Mouse (Mus musculus) olfactory bulb, adult 2 months (tissue): ENCODE data around the gene Hsd17b11. TPM values are rescaled to one million over a fixed set of nuclear protein-coding genes. Genes with fewer than 3 reads are reported as not detected.
"Not testable (repeated sequence)": the region's sequence is repeated elsewhere in the genome, so short reads cannot be mapped to it uniquely, and the experiment has no call there.

Experiments
- H3K27ac ChIP-seq: fragments of 200-500 bp; 2 replicates; pipeline ENCODE4 v1.5.1; 2012; ENCODE audit warnings: low read depth, low read length; ENCODE audit not compliant: insufficient read depth
- H3K4me1 ChIP-seq: fragments of 200-500 bp; 2 replicates; pipeline ENCODE4 v1.6.1; 2012; ENCODE audit warnings: low read length; ENCODE audit not compliant: control insufficient read depth, insufficient read depth
- H3K4me3 ChIP-seq: fragments of 200-500 bp; 2 replicates; pipeline ENCODE4 v1.5.1; 2012; ENCODE audit warnings: mild to moderate bottlenecking, low read depth, low read length, moderate library complexity; ENCODE audit not compliant: insufficient read depth
- CTCF ChIP-seq: fragments of 200-500 bp; IDR thresholded peaks from 2 replicates; pipeline ENCODE4 v1.5.1; 2012; ENCODE audit warnings: low read depth, mild to moderate bottlenecking, low read length, moderate library complexity; ENCODE audit not compliant: insufficient read depth
- POLR2A ChIP-seq: fragments of 200-500 bp; IDR thresholded peaks from 2 replicates; pipeline ENCODE4 v1.6.1; 2012; ENCODE audit warnings: mild to moderate bottlenecking, low read depth, low read length, moderate library complexity; ENCODE audit not compliant: insufficient read depth
- WGBS: fragments of 180-500 bp; shearing (Covaris S2); methylation state at CpG from one replicate; pipeline ENCODE4 v1.1.7; 2018; 5-methylcytosine and 5-hydroxymethylcytosine counted together
- polyA plus RNA-seq: library from polyadenylated mRNA; stranded (reverse); fragments of >200 nt; gene quantifications from 2 replicates; pipeline ENCODE4 v1.2.4, GENCODE M21; 2012; ENCODE audit warnings: low replicate concordance; ENCODE audit not compliant: missing spikeins, insufficient read depth, insufficient read length

The Hsd17b11 gene
- polyA plus RNA-seq, 1 experiment: not detected

DNA sequence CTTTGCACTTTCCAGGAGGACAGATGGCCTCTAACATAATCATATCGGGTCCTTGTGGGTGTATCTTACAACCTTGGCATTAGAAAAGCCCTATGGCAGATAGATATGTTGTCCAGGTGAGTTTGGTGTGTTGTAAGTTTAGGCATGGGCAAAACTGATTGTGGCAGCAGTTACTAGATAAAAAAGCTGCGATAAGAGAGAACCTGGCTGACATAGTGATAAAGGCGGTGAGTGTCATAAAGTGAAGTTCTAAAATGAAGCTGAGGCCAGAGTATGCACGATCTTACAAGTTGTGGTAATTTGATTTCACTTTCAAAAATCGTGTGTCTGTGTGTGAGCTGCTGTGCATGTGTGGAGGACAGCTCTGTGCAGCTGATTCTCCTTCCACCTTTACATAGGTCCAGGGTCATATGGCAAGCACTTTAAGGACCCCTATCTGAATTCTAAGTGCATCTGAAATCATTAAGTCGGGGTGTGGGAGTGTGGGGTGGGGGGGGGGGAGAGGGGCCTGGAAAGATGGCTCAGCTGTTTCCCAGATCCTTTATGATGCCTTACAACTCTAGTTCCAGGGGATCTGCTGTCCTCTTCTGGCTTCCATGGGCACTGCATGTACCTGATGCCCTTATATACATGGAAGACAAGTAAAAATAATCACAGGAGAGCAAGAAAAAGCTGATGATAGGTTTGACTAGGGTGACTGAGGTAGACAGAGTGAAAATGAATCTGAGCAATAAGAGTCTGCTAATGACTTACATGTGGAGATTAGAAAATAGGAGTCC, 17.6 kb upstream of the Hsd17b11 start:
- 76% methylated on average over 6 of the region's 6 CpGs for WGBS
- TF ChIP-seq CTCF (no peak), POLR2A (no peak)
- no peaks in the 10 kb centered on the region for H3K4me1 ChIP-seq
- H3K4me3 ChIP-seq: no peak overlapping the region
- H3K27ac ChIP-seq: no peak overlapping the region

DNA sequence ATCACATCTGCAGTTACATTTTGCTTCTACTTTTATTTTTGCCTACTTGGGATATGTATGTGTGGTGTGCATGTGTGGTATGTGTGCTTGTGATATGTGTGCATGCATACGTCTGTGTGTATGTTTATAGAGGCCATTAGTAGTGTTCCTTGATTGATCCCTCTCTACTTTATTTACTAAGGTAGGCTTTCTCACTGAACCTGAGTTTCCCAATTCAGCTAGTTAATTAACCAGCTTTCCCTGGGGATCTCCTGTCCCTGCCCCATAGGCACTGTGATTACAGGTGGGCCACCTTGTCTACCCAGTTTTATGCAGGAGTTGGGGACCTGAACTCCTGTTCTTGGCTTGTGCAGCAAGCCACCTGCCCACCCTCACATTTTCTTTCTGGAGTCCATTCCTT, 15.0 kb upstream of the Hsd17b11 start:
- H3K4me3 ChIP-seq: no peak overlapping the region
- 94% methylated on average over 1 of the region's 1 CpGs for WGBS
- H3K27ac ChIP-seq: no peak overlapping the region
- H3K4me1 ChIP-seq: no peaks in the 10 kb centered on the region
- TF ChIP-seq POLR2A (no peak), CTCF (no peak)

DNA sequence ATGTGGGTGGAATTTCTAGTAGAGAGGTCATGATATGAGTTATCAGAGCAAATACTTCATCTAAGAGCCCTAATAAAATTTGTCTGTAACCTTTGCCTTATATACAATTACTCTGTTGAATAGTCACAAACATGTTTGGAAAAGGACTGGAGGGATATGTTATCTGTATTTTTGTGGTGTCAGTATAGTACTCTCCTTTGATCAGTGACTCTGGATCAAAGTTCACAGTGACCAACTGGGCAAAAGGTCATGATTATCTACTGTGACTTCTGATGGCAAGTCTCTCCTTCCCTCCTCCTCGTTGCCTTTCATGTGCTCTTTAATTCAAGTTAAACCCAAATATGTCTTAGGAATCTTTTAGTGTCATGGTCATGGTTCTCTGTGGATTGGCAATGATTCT, 14.1 kb upstream of the Hsd17b11 start:
- WGBS: 60% methylated on average over 1 of the region's 1 CpGs
- H3K27ac ChIP-seq: no peak overlapping the region
- no peak overlapping the region for H3K4me3 ChIP-seq
- no peak for TF ChIP-seq POLR2A
- TF ChIP-seq CTCF: no peak
- no peaks in the 10 kb centered on the region for H3K4me1 ChIP-seq

DNA sequence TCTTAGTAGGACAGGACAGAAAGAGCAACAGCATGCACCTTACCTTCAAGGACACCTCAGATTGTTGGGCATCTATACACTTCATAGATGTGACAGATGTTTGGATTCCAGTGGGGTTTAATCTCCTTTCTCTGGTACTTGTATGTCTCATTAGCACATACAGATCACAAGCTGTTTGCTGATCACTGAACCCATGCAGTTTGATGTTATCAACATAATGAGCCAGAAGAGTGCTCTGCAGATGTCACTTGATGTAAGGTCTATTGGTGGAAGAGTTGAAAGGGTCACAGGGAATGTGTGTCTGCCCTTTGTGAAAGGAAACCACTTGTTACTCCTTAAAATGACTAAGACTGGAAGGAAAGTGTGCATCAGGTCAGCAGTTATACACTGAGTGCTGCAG, 13.3 kb upstream of the Hsd17b11 start:
- TF ChIP-seq CTCF (no peak), POLR2A (no peak)
- Histone ChIP-seq H3K27ac (no peak overlapping the region), H3K4me1 (no peaks in the 10 kb centered on the region), H3K4me3 (no peak overlapping the region)

DNA sequence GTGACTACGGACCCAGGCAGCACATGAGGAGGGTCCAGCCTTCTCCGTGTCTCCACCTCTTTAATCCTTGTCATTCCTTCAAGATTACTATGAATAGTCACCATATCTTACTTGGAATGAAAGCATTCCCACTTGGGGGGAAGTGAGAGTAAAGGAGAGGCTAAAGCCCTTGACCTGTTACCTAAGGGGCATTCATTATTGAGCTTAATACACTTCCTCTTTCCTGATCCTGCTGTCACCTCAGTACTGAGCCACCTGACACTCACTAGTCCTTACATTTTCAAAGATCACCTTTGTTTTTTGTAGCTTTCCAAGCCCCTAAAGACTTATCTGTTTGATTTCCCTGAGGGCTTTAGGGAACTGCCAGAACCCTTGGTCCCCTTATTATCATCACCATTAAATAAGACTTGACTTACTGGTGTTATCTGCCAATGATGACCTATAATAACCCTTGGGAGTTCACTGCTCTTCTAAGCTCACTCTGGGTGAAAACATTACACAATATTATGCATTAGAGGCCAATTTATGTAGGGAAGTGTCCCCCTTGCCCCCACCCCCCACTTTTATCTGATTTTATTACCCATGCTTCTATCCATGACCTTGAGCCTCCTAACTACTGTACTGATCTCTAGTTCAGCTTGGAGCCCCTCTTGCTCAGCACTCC, 10.8 kb upstream of the Hsd17b11 start:
- Histone ChIP-seq H3K4me1 (no peaks in the 10 kb centered on the region), H3K4me3 (no peak overlapping the region), H3K27ac (no peak overlapping the region)
- TF ChIP-seq CTCF (no peak), POLR2A (no peak)
- 82% methylated on average over 2 of the region's 2 CpGs for WGBS

DNA sequence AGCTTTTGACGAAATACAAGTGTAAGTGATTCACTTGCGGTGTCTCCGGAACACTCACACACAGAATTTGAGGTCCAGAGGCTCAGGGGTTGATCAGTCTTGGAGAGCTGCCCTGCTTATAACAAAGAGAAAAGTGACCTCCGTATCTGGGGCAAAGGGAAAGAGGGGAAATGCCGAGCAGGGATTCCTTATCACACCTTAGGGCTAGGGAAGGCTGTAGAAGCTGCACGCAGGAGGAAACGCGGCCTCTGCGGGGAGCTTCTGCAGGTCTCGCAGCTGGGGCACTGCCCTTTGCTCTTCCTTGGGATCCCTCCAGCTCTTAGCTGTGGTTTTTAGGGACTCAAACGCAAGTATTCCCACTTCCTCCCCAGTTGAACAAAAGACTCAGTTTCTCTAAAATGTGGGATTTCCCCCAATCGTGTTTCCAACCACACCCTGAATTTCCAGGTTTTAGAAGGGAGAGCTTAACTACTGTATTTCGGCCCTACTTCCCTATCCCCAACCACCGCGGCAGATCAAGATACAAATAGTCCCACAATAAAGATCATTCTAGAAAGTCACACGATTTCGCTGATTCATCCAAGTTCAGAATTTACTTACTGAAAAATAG, 3.6 kb upstream of the Hsd17b11 start:
- no peak overlapping the region for H3K27ac ChIP-seq
- WGBS: 74% methylated on average over 17 of the region's 17 CpGs
- H3K4me3 ChIP-seq: no peak overlapping the region
- peaks cover 3% of the 10 kb centered on the region; the same call in 1 of the 2 replicates for H3K4me1 ChIP-seq
- TF ChIP-seq CTCF: no peak
- no peak for TF ChIP-seq POLR2A

DNA sequence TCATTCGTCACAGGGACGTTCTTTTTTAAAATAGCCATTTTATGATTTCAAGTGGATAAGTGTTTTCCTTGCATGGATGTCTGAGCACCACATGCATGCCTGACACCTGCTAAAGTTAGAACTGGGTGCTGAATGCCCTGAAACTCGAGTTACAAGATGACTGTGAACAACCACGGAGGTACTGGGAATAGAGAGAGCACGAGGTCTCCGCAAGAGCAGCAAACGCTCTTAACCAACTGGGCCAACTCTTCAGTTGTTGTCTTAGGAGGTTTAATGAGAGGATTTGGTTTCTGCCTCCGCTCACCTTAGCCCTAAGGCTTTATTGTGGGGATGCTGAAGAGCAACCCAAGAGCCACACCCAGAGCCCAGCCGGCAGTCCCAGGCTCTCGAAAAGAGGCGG, 3.0 kb upstream of the Hsd17b11 start:
- H3K4me1 ChIP-seq: peaks cover 6% of the 10 kb centered on the region
- WGBS: 78% methylated on average over 11 of the region's 11 CpGs
- TF ChIP-seq POLR2A (no peak), CTCF (no peak)
- no peak overlapping the region for H3K4me3 ChIP-seq
- no peak overlapping the region for H3K27ac ChIP-seq

DNA sequence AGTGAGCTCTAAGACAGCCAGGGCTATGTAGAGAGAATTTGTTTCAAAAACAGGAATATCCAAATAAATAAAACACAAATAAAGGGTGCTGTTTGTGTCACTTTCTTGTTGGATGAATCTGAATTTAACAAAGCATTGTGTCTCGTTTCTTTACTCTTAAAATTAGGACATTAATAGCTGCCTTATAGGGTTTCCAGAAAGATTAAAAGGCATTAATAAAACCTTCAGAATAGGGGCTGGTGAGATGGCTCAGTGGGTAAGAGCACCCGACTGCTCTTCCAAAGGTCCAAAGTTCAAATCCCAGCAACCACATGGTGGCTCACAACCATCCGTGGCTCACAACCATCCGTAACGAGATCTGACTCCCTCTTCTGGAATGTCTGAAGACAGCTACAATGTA, 2.5 kb upstream of the Hsd17b11 start:
- H3K27ac ChIP-seq, H3K4me1 ChIP-seq, H3K4me3 ChIP-seq: not testable (repeated sequence)
- WGBS: 79% methylated on average over 5 of the region's 5 CpGs

DNA sequence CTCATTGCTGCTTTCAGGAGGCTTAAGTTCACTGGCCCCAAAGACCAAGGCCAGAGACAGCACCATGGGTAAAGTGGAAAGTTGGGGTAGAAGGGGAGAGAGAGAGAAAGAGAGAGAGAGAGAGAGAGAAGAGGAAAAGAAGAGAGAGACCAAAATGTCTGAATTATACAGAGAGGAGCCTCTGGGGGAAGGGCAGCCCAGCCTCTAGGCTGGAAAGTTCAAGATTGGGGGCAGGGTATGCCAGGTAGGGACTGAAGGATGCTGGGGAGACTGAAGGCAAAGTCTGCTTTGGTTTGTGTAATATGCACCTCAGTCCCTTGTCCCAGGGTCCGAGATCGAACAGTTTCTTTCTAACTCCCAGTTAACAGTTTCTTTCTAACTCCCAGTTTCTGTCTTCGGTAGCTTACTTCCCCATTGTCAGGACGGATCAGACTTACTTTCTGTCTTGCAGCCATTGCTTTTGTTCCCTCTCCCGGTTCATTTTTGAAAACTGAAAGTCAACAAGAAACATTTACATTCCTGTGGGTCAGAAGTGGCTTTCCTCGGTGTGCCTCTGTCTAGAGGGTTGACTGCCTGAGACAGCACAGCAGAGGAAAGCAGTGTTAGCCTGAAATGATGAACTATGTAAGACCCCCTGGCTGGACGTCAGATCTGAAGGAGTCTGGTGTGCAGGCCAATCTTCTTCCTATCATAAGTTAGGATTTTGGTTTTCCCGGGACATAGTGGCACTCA, 1.7 kb upstream of the Hsd17b11 start:
- Histone ChIP-seq H3K4me3 (no peak overlapping the region), H3K27ac (no peak overlapping the region), H3K4me1 (peaks cover 10% of the 10 kb centered on the region)
- no peak for TF ChIP-seq POLR2A
- TF ChIP-seq CTCF: no peak
- 80% methylated on average over 8 of the region's 8 CpGs for WGBS

DNA sequence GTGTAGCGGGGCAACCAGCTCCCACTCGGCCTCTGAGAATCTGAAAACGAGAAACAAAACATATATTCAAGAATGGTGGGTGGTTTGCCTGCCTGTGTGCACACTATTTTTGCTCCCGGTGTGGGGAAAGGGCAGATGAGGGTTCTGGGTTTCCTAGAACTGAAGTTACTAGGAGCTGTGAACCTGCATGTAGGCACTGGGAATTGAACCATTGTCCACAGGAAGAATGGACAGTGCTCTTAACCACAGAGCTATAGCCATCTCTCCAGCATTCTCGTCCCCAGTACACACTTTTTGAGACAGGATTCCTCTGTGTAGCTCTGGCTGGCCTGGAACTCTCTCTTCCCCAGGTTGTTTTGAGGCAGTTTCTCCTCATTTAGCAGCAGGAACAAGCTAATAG, 839 bp upstream of the Hsd17b11 start:
- Histone ChIP-seq H3K4me1 (peaks cover 12% of the 10 kb centered on the region), H3K27ac (peak overlapping the region; percentile 28; the same call in 1 of the 2 replicates), H3K4me3 (no peak overlapping the region)
- WGBS: 28% methylated on average over 5 of the region's 5 CpGs
- TF ChIP-seq CTCF: no peak
- TF ChIP-seq POLR2A: no peak
